Mouse (Mus musculus): ENCODE measurements around the gene Phf12.

Phf12 gene

DNA sequence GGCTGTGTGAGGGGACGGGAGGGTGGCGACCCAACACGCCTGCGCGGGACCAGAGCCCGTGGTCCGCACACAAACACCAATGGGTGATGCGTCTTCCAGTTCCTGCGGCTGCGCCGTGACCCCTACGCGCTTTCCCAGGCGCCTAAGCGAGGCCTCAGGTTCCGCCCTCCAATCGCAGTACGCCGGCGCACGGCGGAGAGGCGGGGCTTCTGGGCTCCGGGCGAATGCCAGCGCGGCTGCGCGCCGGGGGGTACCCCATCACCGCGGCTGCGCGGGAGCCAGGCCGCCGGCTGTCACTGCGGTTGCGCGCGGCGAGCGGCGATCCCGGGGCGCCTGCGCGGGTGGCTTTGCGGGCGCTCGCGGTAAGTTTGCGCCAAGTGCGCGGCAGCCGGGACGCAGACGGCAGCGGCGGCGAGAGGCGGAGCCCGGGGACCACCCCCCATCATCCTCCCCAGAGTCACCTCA lies at the start of gene Phf12:
Gene Phf12, plus strand, starts transcription at position 314 of the 465 bp plus-strand sequence.
- DNase-seq (ENCODE audit: low spot score), result peak; percentile 99

DNA sequence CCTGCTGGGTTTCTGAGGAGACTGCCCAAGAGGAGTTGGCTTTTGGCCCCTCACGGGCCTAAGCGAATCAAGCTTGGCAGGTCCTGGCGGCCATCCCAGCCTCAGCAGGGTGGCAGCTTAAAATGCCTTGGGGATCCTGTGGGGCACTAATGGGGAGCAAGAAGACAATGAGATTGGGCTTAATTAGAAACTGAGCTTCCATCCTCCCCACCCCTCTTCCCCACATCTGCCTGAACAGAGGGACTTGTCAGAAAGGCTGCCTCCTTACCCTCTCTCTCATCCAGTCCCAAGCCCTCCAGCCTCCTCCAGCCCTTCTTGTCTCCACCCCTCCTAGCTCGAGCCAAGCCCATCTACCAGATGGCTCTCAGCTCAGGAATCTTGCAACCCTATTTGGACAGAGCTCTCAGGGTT lies 48.4 kb upstream of the Phf12 start:
- DNase-seq (ENCODE audit: low spot score), result peak; percentile 66

DNA sequence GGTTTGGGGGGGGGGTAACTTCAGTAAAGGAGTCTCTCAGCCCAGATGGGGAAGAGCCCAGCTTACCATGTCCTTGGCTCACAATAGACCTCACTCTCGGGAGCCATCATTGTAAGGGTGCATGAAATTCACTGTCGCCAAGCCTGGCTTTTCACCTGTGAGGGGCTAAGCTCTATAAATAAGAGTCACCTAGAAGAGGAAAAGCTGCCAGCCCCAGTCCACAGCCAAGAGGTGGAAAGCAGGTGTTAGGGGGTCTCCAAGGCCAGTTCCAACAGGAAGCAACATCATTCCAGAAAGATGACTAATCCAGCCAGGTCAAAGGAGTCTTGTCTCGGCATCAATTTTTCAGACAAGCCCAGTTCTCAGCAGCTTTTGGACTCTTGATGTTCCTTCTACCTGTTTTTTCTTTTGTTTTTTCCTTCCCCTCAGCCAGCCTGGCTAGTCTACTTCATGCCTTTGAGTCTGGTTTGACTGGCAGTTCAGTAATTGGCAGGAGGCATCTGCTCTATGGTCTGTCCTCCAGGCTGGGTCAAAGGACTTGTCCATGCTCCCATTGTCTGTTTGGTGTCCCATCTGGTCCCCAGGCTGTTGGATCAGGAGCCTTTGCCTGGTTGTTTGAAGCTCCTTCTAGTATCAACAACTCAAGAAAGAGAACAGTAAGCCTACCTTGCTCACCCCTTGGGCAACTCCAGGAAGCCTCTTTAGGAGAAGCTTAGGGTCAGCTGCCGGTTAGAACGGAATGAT lies 47.8 kb upstream of the Phf12 start:
- no peak for DNase-seq (ENCODE audit: low spot score)

DNA sequence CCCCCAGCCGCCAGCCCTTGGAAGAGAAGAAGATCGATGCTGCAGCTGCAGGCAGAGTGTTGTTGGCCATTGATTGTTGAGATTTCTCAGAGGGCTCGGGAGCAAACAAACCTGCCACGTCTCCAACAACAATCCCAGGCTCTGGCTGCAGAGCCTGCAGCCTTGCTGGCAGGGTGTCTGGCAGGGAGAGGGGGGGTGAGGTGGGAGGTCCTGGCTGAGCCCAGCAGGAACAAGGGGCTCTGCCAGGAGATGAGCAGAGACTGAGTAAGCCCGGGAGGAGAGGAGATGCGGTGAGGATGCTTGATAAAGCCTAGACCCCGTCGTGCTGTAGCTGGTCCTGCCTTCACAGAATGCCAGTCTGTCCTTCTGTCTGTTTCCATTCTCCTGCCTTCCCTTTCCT lies 45.7 kb upstream of the Phf12 start:
- DNase-seq (ENCODE audit: low spot score), result peak; percentile 46

DNA sequence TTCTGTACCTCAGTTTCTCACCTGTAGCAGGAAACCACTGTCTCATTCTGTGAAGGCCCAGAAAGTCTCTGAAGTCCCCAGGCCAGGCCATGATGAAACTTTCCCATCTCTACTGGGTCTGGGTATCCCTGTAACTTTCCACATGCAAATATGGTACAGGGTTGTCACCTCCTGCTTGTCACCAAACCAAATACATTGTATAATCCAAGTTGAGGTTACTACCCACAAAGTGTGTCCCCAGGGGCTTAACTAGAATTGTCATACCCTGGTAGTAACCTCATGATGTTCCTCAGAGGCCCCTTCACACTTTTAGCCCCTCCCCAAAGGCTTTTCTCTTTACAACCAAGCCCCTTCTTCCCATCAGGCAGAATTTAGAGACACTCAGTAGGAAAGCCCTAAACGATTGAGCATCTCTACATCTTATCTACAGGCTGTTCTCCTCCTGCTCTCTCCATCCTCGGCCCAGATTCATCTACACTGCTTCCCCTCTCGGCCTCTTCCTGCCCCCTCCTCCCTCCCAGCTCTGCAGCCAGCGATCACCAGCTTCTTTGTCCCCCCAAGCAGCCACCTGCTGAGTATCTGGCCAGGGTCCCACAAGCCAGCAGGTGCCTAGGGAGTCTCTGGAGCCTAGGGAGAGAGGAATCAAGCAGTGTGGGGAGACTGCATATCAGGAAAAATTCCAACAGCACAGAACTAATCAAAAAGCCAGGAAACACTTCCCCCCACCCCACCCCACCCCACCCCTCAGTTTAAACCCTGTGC lies 44.7 kb upstream of the Phf12 start:
- DNase-seq (ENCODE audit: low spot score), result no peak

DNA sequence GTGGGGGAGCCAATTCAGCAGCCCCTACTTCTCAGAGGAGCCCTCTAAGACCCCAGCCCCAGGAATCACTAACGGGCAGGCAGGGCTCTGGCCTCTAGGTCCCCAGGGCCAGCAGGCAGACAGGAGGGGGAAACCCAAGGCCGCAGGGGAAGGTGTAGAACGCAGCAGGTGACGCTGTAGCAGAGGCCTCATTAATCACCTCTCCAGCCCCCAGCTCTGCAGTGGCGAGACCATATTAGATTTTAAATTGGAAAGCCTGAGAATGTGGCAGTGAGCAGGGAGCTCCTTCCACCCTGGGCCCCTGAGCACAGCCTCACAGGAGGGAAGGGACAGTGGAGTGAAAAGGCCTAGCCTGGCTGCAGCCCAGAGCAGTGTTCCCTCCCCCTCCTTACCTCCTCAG lies 40.3 kb upstream of the Phf12 start:
- no peak for DNase-seq (ENCODE audit: low spot score)

DNA sequence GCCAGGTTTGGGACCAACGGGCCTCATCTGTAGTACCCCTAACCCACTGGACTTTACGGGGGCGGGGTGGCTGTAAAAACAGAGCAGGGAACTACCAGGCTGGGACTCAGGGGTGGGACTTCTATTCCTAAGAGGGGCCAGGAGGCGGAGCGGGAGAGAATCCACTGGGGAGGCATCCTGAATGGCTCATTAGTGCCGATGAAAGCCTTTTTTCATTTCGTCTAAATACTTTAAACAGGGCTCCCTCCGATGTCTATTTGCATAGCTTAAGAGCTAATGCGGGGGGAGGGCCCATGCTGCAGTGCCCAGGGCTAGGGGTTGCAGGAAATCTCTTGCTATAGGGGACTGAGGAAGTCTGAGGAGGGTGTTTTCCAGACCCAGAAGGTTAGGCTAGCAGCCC lies 34.7 kb upstream of the Phf12 start:
- no peak for DNase-seq (ENCODE audit: low spot score)

DNA sequence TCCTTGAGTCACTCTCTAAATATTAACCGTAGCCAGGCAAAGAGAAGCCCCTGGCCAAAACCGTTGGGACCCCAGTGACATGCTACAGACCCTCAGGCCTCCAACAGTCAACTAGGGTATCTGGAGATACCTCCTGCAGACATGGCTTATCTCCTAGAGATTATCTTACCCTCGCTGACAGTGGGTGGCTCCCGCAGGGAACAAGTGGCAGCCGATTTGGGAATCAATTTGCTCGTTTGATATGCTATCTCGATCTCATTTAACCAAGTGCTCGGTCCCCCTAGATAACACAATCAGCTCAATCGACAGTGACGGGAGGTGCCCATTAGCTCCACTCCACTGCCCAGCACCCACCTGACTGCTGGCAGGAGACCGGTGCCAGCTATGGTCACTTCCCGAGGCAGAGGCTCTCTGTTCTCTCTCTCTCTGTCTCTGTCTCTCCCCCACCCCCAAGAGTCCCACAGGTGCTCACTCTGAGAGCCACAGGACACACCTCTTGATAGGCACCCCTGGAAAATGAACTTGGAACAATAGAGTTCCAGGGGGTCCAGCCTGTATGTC lies 32.3 kb upstream of the Phf12 start:
- DNase-seq (ENCODE audit: low spot score), result no peak

DNA sequence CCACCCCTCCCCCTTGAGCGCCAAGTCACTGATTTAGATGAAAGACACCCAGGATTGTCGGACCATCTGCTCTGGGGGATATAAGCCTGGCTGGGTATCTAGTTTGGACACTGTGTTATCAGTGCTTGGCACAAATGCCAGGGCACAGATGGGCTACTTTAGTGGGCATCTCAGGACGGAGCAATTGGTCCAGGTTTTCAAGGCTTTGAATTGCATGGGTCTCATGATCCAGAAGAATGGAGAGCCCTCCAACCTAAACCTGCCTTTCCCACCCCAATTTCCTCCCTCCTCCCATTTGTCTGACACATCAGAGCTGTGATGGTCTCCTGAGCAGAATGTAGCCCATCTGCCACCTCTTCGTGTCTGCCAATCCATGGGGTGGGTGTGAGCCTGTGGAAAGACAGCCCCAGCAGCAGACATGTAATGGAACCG lies 31.7 kb upstream of the Phf12 start:
- no peak for DNase-seq (ENCODE audit: low spot score)

DNA sequence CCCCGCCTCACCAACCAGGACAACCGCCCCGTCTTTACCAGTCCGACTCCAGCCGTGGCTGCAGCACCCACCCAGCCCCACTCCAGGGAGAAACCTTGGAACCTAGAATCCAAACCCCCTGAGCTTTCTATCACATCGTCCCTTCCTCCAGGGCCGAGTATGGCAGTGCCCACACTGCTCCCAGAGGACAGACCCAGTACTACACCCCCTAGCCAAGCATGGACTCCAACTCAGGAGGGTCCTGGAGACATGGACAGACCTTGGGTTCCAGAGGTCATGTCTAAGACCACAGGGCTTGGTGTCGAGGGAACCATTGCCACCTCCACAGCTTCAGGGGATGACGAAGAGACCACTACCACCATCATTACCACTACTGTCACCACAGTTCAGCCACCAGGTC lies 28.9 kb upstream of the Phf12 start:
- no peak for DNase-seq (ENCODE audit: low spot score)

DNA sequence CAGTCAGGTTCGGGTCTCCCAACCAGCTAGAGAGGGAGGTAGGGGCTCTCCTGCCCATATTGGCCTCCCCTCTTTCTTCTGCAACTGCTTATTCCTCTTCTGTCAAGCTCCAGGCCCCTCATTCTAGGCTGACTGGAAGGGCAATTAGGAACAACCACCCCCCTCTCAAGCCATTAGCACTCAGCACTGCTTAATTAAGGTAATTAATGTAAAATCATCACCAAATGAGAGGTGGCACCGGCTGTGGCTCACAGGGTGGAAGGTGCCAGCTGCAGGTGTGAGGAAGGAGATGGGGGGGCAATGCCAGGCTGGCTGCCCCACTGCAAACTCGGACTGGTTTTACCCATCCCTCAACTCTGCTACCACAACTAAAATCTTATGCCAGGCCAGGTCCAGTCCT lies 26.1 kb upstream of the Phf12 start:
- no peak for DNase-seq (ENCODE audit: low spot score)

DNA sequence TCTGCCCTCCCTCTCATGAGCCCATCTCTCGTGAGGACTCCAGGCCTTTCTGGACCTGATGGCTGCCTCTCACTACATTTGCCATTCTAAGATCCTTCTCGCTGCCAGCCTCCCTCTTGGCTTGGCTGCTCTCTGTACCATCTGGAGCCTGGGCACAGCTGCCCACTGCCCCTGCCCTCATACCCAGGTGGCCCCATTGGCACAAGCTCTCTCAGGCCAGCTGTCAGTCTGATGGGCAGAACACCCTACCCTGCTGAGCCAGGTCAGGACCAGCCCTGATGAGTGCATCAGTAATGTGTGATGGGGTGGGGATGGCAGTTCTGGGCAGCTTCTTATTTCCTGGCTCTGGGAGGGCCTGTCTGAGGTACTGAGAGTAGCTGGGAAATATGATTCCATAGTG lies 24.3 kb upstream of the Phf12 start:
- DNase-seq (ENCODE audit: low spot score), result peak; percentile 65

DNA sequence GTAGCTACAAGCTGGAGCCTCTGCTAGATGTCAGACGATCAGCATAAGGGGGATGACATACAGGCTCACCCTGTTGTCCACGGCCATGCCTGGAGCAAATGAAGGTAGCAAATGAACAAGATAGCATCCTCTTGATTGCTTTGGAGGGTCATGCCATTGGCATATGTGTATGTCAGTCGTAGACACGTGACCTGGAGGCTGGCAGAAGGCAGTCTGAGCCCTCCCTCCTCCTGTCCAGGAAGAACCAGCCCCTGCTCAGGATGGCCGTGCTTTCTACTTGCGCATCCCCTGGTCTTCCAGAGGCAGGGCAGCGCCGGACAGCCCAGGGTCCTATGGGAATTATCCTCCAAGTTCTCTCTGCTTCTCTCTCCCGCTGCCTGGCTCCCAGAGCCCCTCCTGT lies 23.6 kb upstream of the Phf12 start:
- DNase-seq (ENCODE audit: low spot score), result peak; percentile 71

DNA sequence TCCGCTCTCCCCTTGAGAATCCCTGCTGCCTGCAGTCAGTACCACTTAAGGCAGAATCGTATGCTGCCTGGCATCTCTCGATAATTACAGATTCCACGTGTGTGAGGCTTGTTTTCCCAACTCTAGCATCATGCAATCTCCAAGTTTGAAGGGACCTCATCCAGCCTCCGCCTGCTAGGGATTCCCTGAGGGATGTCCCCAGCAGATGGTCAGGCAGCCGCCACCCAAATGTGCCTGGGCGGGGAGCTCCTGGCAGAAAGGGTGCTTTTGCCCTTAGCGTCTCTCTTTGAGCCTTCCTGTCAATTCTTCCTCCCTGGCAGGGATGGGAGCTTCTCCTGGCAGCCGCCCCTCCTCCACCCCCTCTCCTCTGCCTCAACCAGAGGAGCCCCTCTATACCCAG lies 22.4 kb upstream of the Phf12 start:
- peak; percentile 30 for DNase-seq (ENCODE audit: low spot score)

DNA sequence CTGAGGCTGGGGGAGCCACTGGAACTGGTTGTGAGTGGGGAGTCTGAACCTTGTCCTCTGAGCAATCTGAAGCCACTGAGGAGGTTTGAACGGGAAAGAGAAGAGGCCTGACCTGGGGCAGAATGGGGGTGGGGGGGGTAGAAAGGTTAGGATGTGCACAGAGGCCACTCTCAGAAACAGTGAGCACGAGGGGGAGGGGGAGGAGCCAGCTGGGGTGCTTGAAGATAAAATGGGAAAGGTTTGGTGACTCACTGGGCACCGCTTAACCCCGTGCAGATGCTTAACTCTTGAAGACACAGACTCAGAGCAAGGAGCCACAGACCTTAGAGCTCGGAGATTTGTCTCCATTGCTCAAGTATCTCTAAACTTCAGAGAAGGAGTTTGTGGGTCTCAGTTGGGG lies 21.7 kb upstream of the Phf12 start:
- DNase-seq (ENCODE audit: low spot score), result peak; percentile 47

DNA sequence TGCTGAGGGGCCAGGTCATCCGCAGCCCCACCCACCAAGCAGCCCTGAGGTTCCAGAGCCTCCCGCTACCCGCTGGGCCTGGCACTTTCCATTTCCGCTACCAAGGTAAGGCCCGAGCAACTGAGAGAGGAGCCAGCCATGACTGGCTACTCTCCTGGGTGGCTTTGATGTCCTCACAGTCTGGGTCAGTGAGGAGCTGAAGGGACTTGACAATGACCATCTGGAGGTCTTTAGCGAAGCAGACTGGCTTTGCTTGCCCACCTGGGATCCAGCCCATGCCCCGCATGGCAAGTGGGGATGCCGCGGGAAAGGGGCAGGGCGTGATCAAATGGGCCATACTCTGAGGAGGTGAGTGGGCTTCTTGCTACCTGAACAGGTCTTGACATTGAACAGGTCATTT lies 19.6 kb upstream of the Phf12 start:
- DNase-seq (ENCODE audit: low spot score), result no peak

DNA sequence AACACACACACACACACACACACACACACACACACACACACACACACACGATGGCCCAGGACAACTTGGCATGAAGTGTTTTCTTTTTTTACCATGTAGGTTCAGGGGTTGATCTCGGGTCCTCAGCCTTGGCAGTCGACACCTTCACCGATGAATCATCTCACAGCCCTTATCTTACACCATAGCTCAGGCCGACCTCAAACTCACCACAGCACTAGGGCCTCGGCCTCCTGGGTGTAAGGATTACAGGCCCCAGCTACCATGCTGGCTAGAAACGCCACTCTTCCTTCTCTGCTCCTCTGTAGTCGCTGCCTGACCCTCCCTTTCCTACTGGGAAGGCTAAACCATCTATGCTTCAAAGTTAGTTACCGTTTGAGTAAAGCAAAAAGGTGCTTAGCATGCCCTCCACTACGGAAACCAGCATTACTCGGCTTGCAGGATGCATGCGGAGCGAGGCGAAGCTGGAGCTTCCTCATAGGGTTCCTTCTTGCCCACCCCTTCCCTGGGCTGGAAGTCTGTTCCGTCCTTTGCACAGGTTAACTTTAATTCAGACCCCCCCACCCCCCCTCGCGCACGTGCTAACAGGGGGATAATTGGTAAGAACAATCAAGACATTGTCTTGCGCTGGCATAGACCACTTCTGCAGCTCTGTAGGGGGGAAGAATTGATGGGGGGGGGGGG lies 18.0 kb upstream of the Phf12 start:
- peak; percentile 41 for DNase-seq (ENCODE audit: low spot score)

DNA sequence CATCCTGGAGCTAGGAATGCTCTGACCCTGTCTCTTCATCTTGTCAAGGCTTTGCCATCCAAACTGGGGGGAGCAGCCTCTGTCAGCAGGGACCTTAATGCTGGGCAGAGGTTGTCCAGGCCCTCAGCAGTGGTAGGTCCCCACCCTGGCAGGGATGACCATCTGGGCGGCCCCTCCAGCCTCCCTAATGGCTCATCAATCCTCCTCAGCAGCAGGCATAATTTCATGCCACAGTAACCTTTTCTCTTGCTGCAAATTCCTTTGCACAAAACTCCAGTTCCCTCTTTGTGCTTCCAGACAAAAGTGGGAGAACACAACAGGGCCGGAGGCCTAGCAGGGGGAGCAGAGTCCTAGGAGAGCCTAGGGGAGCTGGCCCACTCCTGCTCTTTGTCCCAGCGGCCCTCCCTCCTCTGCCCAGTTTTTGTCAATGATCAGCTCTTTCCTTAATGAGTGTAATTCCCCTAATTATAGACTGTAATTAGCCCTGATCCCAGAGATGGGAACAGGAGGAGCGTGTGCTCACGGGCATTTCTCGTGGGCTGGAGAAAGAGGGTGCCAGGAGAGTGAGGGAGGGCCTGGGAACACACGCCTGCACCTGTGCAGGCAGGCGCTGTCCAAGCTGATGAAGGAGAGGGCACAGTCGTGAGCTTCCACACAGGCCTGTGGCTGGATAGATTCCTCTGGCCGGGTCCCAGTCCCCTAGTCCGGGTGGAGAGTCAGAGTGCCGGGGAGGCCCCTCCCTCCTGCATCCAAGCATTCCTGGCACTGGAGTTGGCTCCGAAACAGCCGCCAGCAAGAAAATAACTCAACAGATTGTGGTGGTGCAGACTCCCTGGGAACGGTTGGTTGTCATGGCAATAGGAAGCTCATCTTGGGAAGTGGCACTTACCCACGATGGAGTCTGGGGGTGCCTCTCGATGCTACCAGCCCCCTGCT lies 17.2 kb upstream of the Phf12 start:
- DNase-seq (ENCODE audit: low spot score), result peak; percentile 29

DNA sequence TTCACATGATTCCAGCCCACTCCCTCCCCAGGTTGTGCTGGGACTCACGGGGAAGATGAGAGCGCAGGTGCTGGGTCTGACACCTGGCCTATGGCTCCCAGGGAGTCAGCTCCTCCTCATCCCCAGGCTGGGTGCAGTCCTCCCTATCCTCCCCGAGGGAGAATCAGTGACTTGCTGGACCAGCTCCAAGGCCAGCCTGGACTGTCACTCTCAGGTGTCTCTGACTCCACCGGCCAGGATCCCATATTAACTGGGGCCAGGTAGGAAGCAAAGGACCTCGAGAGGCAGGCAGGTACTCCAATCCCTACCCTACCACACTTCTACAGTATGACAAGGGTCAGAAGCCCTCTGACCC lies 16.5 kb upstream of the Phf12 start:
- no peak for DNase-seq (ENCODE audit: low spot score)

DNA sequence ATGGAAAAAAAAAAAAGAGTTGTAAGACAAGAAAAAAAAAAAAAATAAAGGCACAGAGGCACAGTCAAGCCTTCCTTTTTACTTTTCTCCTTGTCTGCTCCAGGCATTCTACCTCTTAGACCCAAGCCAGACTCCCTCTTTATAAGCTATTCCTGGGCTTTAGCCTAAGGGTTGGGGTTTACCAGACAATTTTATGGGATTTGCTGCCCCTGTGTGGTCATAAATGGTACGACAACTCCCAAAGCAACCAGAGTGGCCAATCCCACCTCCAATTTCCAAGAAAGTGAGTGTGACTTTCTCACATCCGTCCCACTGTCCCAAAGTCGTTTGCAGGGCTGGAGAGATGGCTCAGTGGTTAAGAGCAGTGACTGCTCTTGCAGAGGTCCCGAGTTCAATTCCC lies 15.4 kb upstream of the Phf12 start:
- DNase-seq (ENCODE audit: low spot score), result peak; percentile 80

DNA sequence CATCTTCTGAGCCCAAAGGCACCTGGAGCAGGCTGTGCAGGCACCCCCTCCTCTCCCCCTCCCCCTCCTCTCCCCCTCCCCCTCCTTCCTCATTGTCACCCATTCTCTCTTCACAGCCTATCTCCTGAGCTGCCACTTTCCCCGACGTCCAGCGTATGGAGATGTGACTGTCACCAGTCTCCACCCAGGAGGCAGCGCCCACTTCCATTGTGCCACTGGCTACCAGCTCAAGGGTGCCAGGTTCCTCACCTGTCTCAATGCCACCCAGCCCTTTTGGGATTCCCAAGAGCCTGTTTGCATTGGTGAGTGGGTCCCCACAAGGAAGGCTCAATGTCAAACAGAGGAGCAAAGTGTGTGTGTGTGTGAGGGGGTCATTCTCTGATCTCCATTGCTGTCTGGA lies 13.8 kb upstream of the Phf12 start:
- DNase-seq (ENCODE audit: low spot score), result no peak

DNA sequence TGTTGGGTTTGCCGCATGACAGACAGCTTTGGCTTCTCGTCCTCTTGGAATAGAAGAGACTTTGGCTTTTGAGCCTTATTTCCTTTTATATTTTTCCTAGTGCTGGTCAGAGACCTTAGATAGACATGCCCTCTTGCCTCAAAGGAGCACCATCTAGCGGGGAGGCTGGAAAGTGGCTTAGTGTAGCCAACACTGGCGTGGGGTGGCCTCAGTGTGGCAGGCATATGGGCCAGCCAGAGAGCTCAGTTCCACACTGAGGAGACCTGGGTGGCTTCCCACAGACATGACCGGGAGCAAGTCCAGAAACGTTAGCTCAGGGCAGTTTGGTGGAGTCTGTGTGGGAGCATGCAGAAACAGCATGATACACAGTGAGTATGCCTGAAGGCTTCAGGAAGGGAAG lies 11.8 kb upstream of the Phf12 start:
- no peak for DNase-seq (ENCODE audit: low spot score)

All from MN1 (cell line).